Mouse (Mus musculus): Measurements from ENCODE around the gene Rasl12.

GRCm38 (mm10) chr9:65444692-65445091 is 46.4 kb downstream of the Rasl12 start:
- TF ChIP-seq BHLHE40 (IDR thresholded peaks at IDR 0.05; ENCODE audit: low read depth, low read length) (no peak), CTCF (conservative IDR thresholded peaks at IDR 0.05 in 1 of 2, IDR thresholded peaks at IDR 0.05 in 1 of 2; ENCODE audit: low read depth in 2 of 2, low read length in 2 of 2) (peak in 1 of 2 experiments; percentile 36; a peak in 2 of 4 replicates), POLR2A (IDR thresholded peaks at IDR 0.05; ENCODE audit: low read depth, low read length) (no peak), MAFK (IDR thresholded peaks at IDR 0.05; ENCODE audit: insufficient replicate concordance, low read length) (no peak), ZNF384 (IDR thresholded peaks at IDR 0.05; ENCODE audit: low read depth, low read length) (no peak), ZKSCAN1 (IDR thresholded peaks at IDR 0.05; ENCODE audit: borderline replicate concordance, low read depth, low read length) (no peak), EP300 (IDR thresholded peaks at IDR 0.05; ENCODE audit: low read length) (no peak), SMC3 (IDR thresholded peaks at IDR 0.05; ENCODE audit: low read depth, low read length) (no peak), NRF1 (IDR thresholded peaks at IDR 0.05; ENCODE audit: low read depth, low read length) (no peak)

Data from CH12.LX (cell line).